In the genomic region with DNA sequence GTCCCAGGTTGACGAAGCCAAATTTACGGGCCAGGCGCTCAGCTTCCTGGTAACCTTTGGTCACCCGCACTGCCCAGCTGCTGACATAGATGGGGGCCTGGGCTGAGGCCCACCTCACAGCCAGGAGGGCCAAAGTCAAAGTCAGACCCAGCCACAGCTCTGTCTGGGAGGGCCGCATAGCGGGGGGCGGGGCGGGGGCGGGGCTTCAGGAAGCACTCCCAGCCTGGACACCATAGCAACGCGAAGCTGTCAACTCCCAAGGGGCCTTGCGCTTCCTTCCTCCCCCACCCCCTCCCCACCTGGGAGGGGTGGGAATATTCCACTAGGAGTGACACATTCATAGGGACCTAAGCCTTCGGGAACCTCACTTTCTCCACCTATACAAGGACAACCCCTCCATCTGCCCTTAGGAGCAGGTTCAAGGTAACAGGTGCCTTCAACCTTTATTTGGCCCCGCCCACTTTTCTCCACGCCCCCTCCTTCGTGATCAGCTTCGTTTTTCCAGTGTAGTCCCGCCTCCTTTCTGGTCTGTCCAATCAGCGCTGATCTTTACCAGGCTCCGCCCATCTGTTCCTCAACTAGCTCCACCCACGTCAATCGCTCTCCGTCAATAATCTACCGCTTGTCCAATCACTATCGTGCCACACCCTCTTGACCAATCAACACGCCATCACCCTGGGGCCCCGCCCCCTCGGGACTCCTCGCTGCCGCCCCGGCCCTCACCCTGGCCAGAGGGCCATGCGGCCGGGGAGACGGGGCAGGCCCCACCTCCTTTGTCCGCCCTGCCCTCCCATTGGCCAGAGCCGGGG, we compare ENCODE assay signal across 7 mouse cellular contexts. TPM values are rescaled to one million over a fixed set of nuclear protein-coding genes. Genes with fewer than 3 reads are reported as not detected.
DNase-seq lines count a peak whose midpoint lies in the region; ATAC-seq and TF ChIP-seq lines count a peak whose summit lies in the region.

TSS of gene Pcsk4 (minus strand) at position 226 of the 809 bp plus-strand sequence.
TSS of gene Reep6 (plus strand) at position 681 of the 809 bp plus-strand sequence.

- WGBS in embryonic facial prominence, embryonic 12.5 days = 4% methylated on average over 36 of the region's 36 CpGs
- WGBS in limb, embryonic 11.5 days = 5% methylated on average over 36 of the region's 36 CpGs
- WGBS in midbrain, embryonic 15.5 days = 5% methylated on average over 36 of the region's 36 CpGs
- 10% methylated on average over 36 of the region's 36 CpGs for WGBS in spleen, adult 2 months

- H3K9ac ChIP-seq in embryonic facial prominence, embryonic 12.5 days = peak within 1 kb of the TSS; percentile 40; the same call in 1 of the 2 replicates
- peak within 1 kb of the TSS; percentile 50; the same call in 1 of the 2 replicates for H3K9ac ChIP-seq in limb, embryonic 11.5 days (ENCODE audit: low read length)
- H3K9ac ChIP-seq in midbrain, embryonic 15.5 days = peak within 1 kb of the TSS; percentile 36

- H3K9me3 ChIP-seq in embryonic facial prominence, embryonic 12.5 days = no peaks in the 10 kb centered on the region
- H3K9me3 ChIP-seq in limb, embryonic 11.5 days (ENCODE audit: control insufficient read depth, low read length) = no peaks in the 10 kb centered on the region
- H3K9me3 ChIP-seq in midbrain, embryonic 15.5 days = no peaks in the 10 kb centered on the region

- peak within 1 kb of the TSS; percentile 45 for H3K4me3 ChIP-seq in embryonic facial prominence, embryonic 12.5 days
- peak within 1 kb of the TSS; percentile 42 for H3K4me3 ChIP-seq in limb, embryonic 11.5 days (ENCODE audit: low read depth, low read length)
- H3K4me3 ChIP-seq in midbrain, embryonic 15.5 days = peak within 1 kb of the TSS; percentile 48
- H3K4me3 ChIP-seq in spleen, adult 2 months (ENCODE audit: extremely low read depth, insufficient read depth, insufficient read length) = peak within 1 kb of the TSS; percentile 54; the same call in 1 of the 2 replicates

- no peak within 1 kb of the TSS for H3K27ac ChIP-seq in embryonic facial prominence, embryonic 12.5 days
- no peak within 1 kb of the TSS for H3K27ac ChIP-seq in limb, embryonic 11.5 days (replicated peaks; ENCODE audit: low read depth, low read length)
- 0 out of 2 replicates have a peak within 1 kb of the TSS, but pooled peaks have one; percentile 18 for H3K27ac ChIP-seq in midbrain, embryonic 15.5 days
- no peak within 1 kb of the TSS for H3K27ac ChIP-seq in spleen, adult 2 months (ENCODE audit: insufficient read depth, low read length)

- ATAC-seq in embryonic facial prominence, embryonic 12.5 days (ENCODE audit: insufficient number of reproducible peaks, insufficient read depth, low FRiP score, low TSS enrichment) = peak; percentile 85
- ATAC-seq in limb, embryonic 11.5 days (ENCODE audit: insufficient number of reproducible peaks, low FRiP score, low TSS enrichment, low read depth) = peak; percentile 90
- peak; percentile 93 for ATAC-seq in midbrain, embryonic 15.5 days (replicated peaks)

- peak; percentile 95 for DNase-seq in adrenal gland, postnatal 25 days
- DNase-seq in heart, adult 11 months = peak; percentile 100
- peak; percentile 95 for DNase-seq in kidney, adult 18-20 months
- peak; percentile 95 for DNase-seq in limb, embryonic 11.5 days (ENCODE audit: low spot score)
- DNase-seq in spleen, adult 2 months (ENCODE audit: low read depth in 1 of 2, low spot score in 2 of 2) = peak; percentile 87 to 88

- H3K27me3 ChIP-seq in embryonic facial prominence, embryonic 12.5 days = peaks cover 25% of the 10 kb centered on the region
- peaks cover 3% of the 10 kb centered on the region; the same call in 1 of the 2 replicates for H3K27me3 ChIP-seq in limb, embryonic 11.5 days (ENCODE audit: control insufficient read depth, insufficient read depth, low read length)
- H3K27me3 ChIP-seq in midbrain, embryonic 15.5 days (replicated peaks) = peaks cover 6% of the 10 kb centered on the region; the same call in 1 of the 2 replicates
- H3K27me3 ChIP-seq in spleen, adult 2 months (ENCODE audit: control insufficient read depth, insufficient read depth, low read length) = no peaks in the 10 kb centered on the region

- peaks cover 6% of the 10 kb centered on the region; the same call in 1 of the 2 replicates for H3K4me1 ChIP-seq in embryonic facial prominence, embryonic 12.5 days
- H3K4me1 ChIP-seq in limb, embryonic 11.5 days (ENCODE audit: control insufficient read depth, insufficient read depth, low read length) = peaks cover 13% of the 10 kb centered on the region
- H3K4me1 ChIP-seq in midbrain, embryonic 15.5 days = peaks cover 13% of the 10 kb centered on the region
- no peaks in the 10 kb centered on the region; the same call in 1 of the 2 replicates for H3K4me1 ChIP-seq in spleen, adult 2 months (ENCODE audit: control insufficient read depth, insufficient read depth, insufficient read length)

- peak within 1 kb of the TSS; percentile 90 for H3K4me2 ChIP-seq in embryonic facial prominence, embryonic 12.5 days (replicated peaks)
- H3K4me2 ChIP-seq in limb, embryonic 11.5 days (ENCODE audit: low read depth, severe bottlenecking) = peak within 1 kb of the TSS; percentile 88
- H3K4me2 ChIP-seq in midbrain, embryonic 15.5 days = peak within 1 kb of the TSS; percentile 83

- H3K36me3 ChIP-seq in embryonic facial prominence, embryonic 12.5 days = no peaks in the 10 kb centered on the region
- H3K36me3 ChIP-seq in limb, embryonic 11.5 days (ENCODE audit: control insufficient read depth, insufficient read depth, low read length) = no peaks in the 10 kb centered on the region
- no peaks in the 10 kb centered on the region for H3K36me3 ChIP-seq in midbrain, embryonic 15.5 days (replicated peaks)
- no peaks in the 10 kb centered on the region for H3K36me3 ChIP-seq in spleen, adult 2 months (ENCODE audit: control insufficient read depth, insufficient read depth, low read length)

- no peak for TF ChIP-seq CTCF in spleen, adult 2 months (IDR thresholded peaks at IDR 0.05; ENCODE audit: extremely low read depth, insufficient read depth, insufficient read length, insufficient replicate concordance)

- TF ChIP-seq POLR2A in spleen, adult 2 months (IDR thresholded peaks at IDR 0.05; ENCODE audit: low read depth, low read length) = no peak

RNA-seq across cellular contexts. Expression of gene Pcsk4, which starts in this region (rescaled TPM):
- 3.0 and 4.3 TPM in 2 replicates for total RNA-seq in adrenal gland, postnatal 25 days (2021)
- 4.5 and 5.1 TPM in 2 replicates for polyA plus RNA-seq in embryonic facial prominence, embryonic 12.5 days (2016; fragmentation: Nextera tagmentation; extraction: Ambion mirVana)
- 4.4 and 5.3 TPM in 2 replicates for polyA plus RNA-seq in limb, embryonic 11.5 days (2014; fragmentation: Nextera tagmentation; extraction: Ambion mirVana)
- polyA plus RNA-seq in midbrain, embryonic 15.5 days (2015; fragmentation: Nextera tagmentation; extraction: Ambion mirVana) = 4.4 and 5.8 TPM in 2 replicates
- 6.2 and 10.0 TPM in 2 replicates for polyA plus RNA-seq in spleen, adult 2 months (2012; rRNA removed)

RNA-seq across cellular contexts. Expression of gene Reep6, which starts in this region (rescaled TPM):
- total RNA-seq in adrenal gland, postnatal 25 days (2021) = 8.0 and 12.8 TPM in 2 replicates
- polyA plus RNA-seq in embryonic facial prominence, embryonic 12.5 days (2016; fragmentation: Nextera tagmentation; extraction: Ambion mirVana) = 4.2 and 5.7 TPM in 2 replicates
- 5.2 and 7.2 TPM in 2 replicates for polyA plus RNA-seq in limb, embryonic 11.5 days (2014; fragmentation: Nextera tagmentation; extraction: Ambion mirVana)
- polyA plus RNA-seq in midbrain, embryonic 15.5 days (2015; fragmentation: Nextera tagmentation; extraction: Ambion mirVana) = 5.5 TPM in 2 replicates
- 2.1 and 2.5 TPM in 2 replicates for polyA plus RNA-seq in spleen, adult 2 months (2012; rRNA removed)
